Mouse (Mus musculus) thymus, adult 2 months (tissue): ENCODE results near the gene Sftpa1.

Experiments
- CTCF ChIP-seq: fragments of 200-500 bp; IDR thresholded peaks from 2 replicates; pipeline ENCODE4 v1.5.1; 2012; ENCODE audit warnings: mild to moderate bottlenecking, control low read depth, low read length, moderate library complexity, borderline replicate concordance; ENCODE audit not compliant: control insufficient read depth, poor library complexity, insufficient read depth; ENCODE audit errors: extremely low read depth
- POLR2A ChIP-seq: fragments of 200-500 bp; IDR thresholded peaks from 2 replicates; pipeline ENCODE4 v1.6.1; 2012; ENCODE audit warnings: mild to moderate bottlenecking, low read length, control low read depth, moderate library complexity; ENCODE audit not compliant: control insufficient read depth, poor library complexity, insufficient read depth; ENCODE audit errors: extremely low read depth

DNA sequence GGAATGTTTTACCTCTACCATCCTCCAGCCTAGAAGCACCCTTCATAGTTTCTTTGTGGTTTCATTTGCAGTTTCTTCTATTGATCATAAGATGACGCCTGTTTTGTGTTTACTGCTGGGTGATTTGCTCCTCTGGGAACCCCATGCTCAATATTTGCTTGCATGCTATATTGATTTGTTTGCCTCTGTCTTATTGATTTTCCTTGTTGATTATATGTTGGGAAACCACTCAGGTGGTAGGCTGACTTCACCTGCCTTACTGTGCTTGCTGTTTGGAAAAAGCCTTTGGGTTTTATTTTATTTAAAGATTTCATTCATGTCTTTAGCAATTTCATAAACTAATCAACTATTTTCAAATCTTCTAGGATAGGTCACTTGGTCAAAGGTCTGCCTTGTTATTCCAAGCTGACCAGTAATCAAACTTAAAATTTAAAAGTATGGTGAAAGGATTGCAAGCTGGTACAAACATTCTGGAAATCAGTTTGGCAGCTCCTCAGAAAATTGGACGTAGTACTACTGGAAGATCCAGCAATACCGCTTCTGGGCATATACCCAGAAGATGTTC is 35.2 kb upstream of the Sftpa1 start:
- no peak for TF ChIP-seq CTCF
- TF ChIP-seq POLR2A: no peak
